Mouse (Mus musculus) thymus, adult 18-20 months (tissue): ENCODE results near the gene Olfml3.

Source experiments
- DNase-seq, 2 experiments: peaks; one replicate each; pipeline ENCODE4 v3.0.0; 2022; ENCODE audit warnings: mixed read lengths in 2 of 2

Olfml3 gene

GRCm38 (mm10) chr3:103737778-103738571, at the start of gene Olfml3:
Olfml3 (minus strand) TSS chr3:103738001.
- peak; percentile 61 to 75 for DNase-seq

GRCm38 (mm10) chr3:103787225-103787624, 49.4 kb upstream of the Olfml3 start:
- no peak for DNase-seq

GRCm38 (mm10) chr3:103782844-103783609, 45.2 kb upstream of the Olfml3 start:
- no peak for DNase-seq

GRCm38 (mm10) chr3:103780777-103781176, 43.0 kb upstream of the Olfml3 start:
- no peak for DNase-seq

- DNase-seq = no peak
Measured at GRCm38 (mm10) chr3:103780271-103780670, 42.5 kb upstream of the Olfml3 start.

GRCm38 (mm10) chr3:103779183-103779582, 41.4 kb upstream of the Olfml3 start:
- DNase-seq = no peak

GRCm38 (mm10) chr3:103778660-103779059, 40.9 kb upstream of the Olfml3 start:
- DNase-seq = no peak

GRCm38 (mm10) chr3:103777940-103778339, 40.1 kb upstream of the Olfml3 start:
- peak; percentile 46 to 70 for DNase-seq

GRCm38 (mm10) chr3:103774009-103774408, 36.2 kb upstream of the Olfml3 start:
- DNase-seq = peak; percentile 54 to 68

- DNase-seq = no peak
Measured at GRCm38 (mm10) chr3:103773508-103773907, 35.7 kb upstream of the Olfml3 start.

- no peak for DNase-seq
Measured at GRCm38 (mm10) chr3:103772846-103773245, 35.0 kb upstream of the Olfml3 start.

GRCm38 (mm10) chr3:103771531-103772130, 33.8 kb upstream of the Olfml3 start:
- no peak for DNase-seq

GRCm38 (mm10) chr3:103766789-103767188, 29.0 kb upstream of the Olfml3 start:
- no peak for DNase-seq

GRCm38 (mm10) chr3:103759261-103759970, 21.6 kb upstream of the Olfml3 start:
- no peak for DNase-seq

- DNase-seq = no peak
Measured at GRCm38 (mm10) chr3:103758456-103758855, 20.7 kb upstream of the Olfml3 start.

- no peak for DNase-seq
Measured at GRCm38 (mm10) chr3:103756920-103757319, 19.1 kb upstream of the Olfml3 start.

GRCm38 (mm10) chr3:103755351-103755750, 17.6 kb upstream of the Olfml3 start:
- no peak for DNase-seq

GRCm38 (mm10) chr3:103751558-103751957, 13.8 kb upstream of the Olfml3 start:
- DNase-seq = no peak

GRCm38 (mm10) chr3:103746711-103747110, 8.9 kb upstream of the Olfml3 start:
- no peak for DNase-seq

GRCm38 (mm10) chr3:103745001-103745770, 7.4 kb upstream of the Olfml3 start:
- DNase-seq = no peak

- no peak for DNase-seq
Measured at GRCm38 (mm10) chr3:103743208-103743607, 5.4 kb upstream of the Olfml3 start.

- DNase-seq = no peak
Measured at GRCm38 (mm10) chr3:103740342-103740741, 2.5 kb upstream of the Olfml3 start.
